Mouse (Mus musculus) liver, adult 2 months (tissue): ENCODE results near the gene Tmc2.

Experiments
- CTCF ChIP-seq: fragments of 200-500 bp; IDR thresholded peaks from 2 replicates; pipeline ENCODE4 v1.5.1; 2011; ENCODE audit warnings: low read depth, low read length, control low read depth
- POLR2A ChIP-seq: fragments of 200-500 bp; IDR thresholded peaks from 2 replicates; pipeline ENCODE4 v1.6.1; 2011; ENCODE audit warnings: low read length, control low read depth; ENCODE audit not compliant: insufficient read depth; ENCODE audit errors: extremely low read depth

DNA sequence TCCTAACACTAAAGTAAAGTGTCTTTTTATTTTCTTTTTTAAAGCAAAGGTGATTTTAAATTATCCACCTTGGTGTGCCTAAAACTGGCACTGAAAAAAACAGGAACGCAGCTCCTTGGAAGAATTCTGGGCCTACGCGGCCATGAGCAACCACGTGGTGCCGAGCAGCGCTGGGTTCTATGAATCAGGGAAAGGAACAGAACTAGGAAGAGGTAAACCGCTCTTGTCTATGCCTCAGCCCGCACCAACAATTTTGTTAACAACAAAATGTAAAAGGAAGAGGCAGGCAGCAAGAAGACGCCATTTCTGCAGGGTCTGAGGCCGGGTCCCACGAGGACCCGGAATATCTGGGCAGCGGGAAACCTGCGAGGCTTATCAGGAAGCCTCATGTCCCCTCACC lies 78.7 kb downstream of the Tmc2 start:
- TF ChIP-seq POLR2A (no peak), CTCF (no peak)
